Mouse (Mus musculus): Measurements from ENCODE around the gene Cdcp2.

Gene Cdcp2

DNA sequence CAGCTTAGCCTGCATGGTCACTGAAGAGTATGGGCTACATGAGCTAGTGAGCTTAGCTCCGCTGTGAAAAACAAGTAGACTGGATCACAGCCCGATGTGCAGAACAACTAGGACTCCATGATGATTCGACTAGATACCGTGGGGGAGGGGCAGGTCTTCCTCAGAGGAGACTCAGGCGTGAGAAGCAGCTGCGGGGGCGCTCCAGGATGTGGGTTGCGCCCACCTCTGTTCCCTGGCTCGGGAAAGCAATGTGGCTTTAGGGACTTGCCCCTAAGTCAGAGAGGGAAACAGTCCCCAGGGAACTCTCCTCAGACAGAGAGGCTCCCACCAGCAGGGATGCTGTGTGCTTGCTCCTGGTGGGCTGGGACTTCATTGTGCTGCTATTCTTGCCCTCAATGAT is 33.8 kb downstream of the Cdcp2 start:
- no peak for DNase-seq (ENCODE audit: low spot score in 2 of 2)

DNA sequence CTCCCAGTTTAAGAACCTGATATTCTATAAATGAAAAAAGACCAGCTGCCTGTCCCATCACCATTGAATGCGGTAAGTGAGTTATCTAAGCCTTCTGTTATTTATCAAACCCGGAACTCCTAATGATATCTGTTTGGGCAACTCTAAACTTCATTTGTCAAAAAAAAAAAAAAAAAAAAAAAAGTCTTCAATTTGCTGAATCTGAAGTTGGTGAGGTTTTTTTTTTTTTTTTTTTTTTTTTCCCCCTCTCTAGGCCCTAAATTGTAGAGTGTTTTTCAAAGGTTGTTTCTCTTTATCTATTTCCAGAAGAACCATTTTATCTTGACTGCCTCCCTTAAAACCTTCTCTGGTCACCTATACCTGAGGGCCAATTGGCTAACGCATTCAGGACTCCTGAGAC is 38.2 kb downstream of the Cdcp2 start:
- no peak for DNase-seq (ENCODE audit: low spot score in 2 of 2)

DNA sequence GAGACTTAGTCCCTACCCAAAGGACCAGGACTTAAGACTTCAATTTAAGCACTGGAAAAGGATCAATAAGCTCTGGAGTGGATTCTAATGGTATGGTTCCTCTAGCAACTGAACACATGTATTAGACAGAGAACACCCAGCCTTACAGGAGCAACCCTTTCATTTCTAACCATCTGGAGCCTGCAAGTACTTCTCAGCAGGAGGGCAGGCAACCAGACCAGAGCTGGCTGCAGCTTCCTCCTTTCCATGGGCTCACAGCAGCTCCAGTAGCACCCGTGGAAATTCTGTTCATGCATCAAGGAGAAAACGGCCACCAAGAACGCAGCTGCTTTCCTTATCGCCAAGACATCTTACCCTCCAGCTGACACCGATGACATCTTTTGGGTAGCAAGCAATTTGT is 39.0 kb downstream of the Cdcp2 start:
- no peak for DNase-seq (ENCODE audit: low spot score in 2 of 2)

DNA sequence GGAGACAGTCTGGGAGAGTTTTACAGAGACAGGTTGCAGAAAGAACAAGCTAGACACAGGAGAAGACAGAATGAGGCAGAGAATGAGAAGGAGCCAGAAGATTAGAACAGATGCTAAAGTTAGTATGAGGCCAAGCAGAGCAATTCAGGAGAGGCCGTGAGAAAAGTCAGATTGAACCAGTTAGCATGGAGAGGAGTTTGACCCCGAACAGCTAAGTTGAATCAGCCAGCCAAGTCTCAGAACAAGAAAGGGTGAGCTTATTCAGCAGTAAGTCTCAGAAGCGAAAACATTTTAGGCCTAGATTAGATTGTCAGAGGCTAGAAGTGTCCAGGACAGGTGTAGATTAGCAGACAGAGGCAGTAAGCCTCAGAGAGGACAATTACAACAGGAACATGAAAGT is 39.8 kb downstream of the Cdcp2 start:
- DNase-seq (ENCODE audit: low spot score in 2 of 2), result no peak

DNA sequence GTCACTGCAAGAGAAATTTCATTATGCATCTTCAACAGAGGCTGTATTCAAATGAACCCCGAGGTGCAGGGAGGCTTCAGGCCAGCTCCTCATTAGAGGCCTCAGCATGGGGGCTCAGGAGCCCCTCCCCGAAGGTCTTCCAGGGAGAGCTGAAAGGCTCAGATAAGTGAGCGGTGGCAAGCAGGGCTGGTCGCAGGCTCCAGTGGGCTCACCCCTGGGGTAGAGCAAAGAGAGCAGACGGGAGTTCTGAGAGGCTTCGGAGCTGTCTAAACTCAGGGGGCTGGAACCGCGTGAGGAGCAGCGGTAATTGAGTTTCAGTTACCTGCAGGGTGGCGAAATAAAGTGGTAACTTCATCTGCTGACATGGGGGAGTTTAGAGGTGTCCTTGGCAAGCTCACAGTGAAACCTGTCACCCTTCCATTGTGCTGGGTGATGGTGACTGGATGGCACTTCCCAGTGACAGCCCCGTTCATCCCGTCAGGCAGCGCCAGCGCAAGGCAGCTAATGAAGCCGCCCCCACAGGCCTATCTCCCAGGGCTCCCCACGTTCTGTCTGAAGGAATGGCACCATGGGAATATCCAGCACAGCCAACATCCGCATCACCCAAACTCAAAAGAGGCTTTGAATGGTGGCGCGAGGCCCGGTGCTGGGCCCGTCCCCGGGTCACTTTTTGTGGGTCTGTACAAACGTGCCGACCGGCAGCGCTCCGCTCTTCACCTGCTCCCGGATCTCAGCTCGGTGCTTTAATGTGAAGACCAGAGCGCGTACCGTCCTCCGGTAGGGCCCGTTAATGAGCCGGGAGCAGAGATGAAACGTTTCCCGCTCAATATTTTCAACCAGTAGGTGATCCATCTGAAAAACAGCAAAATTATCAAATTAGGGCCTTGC is 42.5 kb downstream of the Cdcp2 start:
- no peak for DNase-seq (ENCODE audit: low spot score in 2 of 2)

DNA sequence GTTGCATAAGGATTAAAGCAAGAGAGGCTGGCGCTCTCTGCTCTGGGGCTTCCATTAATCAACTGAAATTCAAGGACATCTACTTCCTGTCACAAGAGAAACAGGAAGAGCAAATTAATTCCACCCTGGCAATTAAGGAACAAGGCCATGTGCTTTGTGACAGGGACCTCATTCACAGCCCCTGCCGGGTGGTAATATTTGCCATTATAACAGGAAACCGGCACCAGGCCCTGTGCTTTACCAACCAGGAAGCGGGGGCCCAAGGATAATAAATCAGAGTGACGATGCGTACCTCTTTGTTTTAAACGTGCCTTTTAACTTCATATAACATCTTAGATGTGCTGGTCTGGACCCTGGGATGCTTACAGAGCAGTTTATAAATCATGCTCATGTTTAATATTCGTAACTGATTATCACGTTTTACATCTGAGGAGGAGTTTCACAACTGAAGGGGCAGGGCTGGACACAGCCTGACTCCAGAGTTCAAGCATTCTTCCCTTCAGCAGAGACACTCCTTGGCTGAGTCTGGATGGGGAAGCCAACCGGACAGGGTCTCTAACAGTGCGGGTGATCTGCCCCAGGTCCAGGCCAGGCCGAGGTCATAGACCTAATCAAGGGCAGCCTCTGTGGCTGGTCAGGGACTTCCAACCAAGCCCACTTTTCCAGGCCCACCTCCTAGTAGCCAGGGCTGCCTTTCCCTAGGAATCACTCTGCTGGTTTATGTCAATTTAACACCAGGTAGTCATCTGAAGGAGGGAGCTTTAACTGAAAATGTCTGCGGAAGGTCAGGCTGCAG is 43.3 kb downstream of the Cdcp2 start:
- no peak for DNase-seq (ENCODE audit: low spot score in 2 of 2)

DNA sequence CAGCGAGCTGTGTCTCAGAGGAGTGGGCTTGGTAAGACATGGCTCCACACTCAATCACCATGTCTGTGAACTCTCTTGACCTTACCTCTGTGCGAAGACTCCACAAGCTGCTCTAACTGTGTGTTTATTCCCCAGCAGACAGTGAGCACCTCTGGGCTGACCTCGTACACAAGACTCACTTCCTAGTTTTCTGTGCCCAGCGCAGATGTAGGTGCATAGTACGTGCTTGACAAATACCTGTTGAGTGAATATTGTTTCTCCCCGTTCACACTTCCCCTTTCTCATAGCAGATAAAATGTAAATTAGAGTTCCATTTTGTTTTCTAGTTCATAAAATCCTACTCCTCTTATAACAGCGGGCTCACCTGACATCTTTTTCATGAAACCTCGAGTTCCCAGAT is 46.8 kb downstream of the Cdcp2 start:
- no peak for DNase-seq (ENCODE audit: low spot score in 2 of 2)

DNA sequence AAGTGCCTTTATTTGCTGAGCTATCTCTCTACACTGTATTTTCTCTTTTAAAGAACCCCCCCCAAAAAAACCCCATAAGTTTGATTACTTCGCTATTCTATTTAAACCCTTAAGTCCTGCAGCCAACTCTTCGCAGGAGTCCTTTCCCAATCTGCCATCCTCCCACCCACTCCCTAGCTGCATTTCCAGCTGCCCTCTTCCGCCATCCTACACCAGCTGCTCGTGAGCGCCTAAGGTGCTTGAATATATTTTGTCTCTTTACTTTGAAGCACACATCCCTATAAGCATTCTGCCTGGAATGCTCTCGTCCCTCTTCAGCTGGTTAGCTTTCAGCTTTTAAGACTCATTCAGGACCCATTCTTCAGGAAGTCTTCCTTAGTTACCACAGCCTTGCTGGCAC is 54.3 kb downstream of the Cdcp2 start:
- no peak for DNase-seq (ENCODE audit: low spot score in 2 of 2)

DNA sequence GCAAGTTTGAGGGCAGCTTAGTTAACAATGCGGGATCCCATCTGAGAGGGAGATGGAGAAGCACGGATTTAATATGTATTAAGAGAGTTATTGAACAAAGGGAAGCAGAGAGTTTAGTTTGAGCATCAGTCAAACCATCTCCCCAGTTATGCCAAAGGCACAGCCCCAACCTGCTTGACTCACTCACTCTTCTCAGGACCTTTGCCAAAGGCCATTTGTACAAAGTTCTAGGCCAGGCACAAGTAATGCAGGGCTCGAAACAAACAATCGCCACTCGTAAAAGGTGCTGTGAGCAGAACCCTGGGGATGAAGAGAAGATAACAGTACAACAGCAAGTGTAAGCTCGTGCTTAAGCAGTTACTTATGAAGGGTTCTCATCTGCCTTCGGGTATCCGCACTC is 55.9 kb downstream of the Cdcp2 start:
- no peak for DNase-seq (ENCODE audit: low spot score in 2 of 2)

DNA sequence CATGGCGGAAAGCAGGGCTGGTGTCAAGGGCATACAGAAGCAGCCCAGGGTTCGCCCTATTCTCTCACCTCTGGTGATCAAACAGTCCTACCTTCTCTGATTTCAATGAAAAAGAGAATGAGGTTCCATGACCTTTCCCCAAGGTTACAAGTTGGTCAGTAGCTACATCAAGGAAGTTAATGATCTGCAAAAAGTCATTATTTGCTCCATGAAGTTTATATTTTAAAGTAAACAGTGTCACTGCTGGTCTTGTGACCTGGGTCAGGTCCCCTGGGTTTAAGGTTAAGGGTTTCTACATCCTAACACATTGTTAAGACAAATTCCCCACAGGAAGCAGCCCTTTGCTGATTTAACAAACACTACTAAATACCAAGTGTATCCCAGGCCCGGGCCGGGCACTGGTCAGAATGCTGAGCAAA is 60.3 kb downstream of the Cdcp2 start:
- DNase-seq (ENCODE audit: low spot score in 2 of 2), result no peak

DNA sequence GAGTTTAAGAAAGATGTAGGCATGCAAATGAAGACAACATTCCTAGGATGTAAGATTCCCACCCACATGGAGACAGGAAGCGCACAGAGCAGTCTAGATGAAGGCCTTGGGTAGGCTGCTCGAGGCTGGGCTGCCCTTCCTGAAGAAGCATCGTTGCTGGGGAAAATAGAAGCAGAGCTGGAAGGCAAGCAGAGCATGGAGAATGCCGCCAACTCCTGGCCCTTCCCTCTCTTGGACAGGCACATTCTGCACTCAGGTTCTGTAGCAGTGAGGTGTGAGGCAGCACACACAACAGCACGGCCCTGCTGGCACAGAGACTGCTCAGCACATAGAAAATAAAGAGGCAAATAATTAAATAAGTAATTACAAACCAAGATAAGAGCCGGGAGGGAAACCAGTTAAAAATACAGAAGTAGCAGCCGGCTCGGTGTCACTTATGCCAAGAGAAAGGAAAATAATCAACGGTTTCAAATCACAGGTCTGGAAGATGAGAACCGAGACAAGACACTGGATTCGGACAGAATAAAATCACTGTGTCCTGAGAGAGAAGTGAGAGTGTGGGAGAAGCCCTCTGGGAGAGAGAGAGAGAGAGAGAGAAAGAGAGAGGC is 62.6 kb downstream of the Cdcp2 start:
- no peak for DNase-seq (ENCODE audit: low spot score in 2 of 2)

DNA sequence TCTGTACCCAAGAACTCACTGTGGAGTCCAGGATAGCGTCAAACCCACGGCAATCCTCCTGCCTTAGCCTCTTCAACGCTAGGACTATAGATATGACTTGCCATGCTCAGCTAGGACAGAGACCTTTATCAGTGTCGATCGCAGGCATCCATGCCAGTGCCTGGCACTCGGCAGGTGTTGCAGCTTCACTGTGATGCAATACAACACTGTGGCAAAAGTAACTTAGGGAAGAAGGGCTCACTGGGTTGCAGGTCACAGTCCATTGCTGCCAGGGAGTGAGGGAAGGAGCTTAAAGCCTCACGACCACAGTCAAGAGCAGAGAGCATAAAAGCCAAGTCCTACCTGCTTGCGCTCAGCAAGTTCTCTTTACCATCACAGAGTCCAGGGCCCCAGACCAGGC is 63.5 kb downstream of the Cdcp2 start:
- DNase-seq (ENCODE audit: low spot score in 2 of 2), result no peak
